Mouse (Mus musculus) adrenal gland, postnatal 36 days (tissue): ENCODE measurements at regions not wholly inside any gene's neighbourhood (a gene's known extent, or its start where the extent isn't known, plus 50 kb on each side); places are given as distances from the start of the nearest gene placed in this dataset.
A peak's percentile ranks its signal among the peaks of the same experiment; 100 is the strongest.

Source experiments
- DNase-seq, 2 experiments: peaks; one replicate each; pipeline ENCODE4 v3.0.0; 2021; ENCODE audit warnings: mixed read lengths in 1 of 2

GRCm38 (mm10) chr11:117538732-117539131 is 54.6 kb downstream of the Gm11733 start:
- no peak for DNase-seq

GRCm38 (mm10) chr11:117540609-117541008 is 56.4 kb downstream of the Gm11733 start:
- no peak for DNase-seq

- peak; percentile 62 to 65 for DNase-seq
These were observed 57.2 kb downstream of the Gm11733 start for GRCm38 (mm10) chr11:117541205-117541884.

GRCm38 (mm10) chr11:117543191-117543590 is 59.0 kb downstream of the Gm11733 start:
- no peak for DNase-seq

DNA sequence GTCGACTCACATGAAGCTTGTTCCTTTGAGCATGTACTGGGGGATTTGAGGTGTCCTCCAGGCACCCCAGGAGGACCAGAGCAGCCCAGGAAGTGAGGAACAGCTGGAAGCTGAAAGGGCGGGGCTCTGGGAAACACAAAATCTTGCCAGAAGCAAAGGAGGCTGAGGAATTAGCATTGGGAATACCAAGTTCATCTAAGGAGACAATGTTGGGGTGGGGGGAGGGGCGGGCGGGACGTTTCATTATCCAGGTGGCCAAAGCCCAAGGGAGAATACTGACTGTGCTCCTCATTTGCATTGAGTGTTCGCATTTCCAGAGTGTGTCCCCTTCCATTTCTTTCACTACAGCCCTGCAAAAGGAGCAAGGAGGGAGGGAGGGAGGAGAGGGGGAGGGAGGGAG is 60.3 kb downstream of the Gm11733 start:
- no peak for DNase-seq

DNA sequence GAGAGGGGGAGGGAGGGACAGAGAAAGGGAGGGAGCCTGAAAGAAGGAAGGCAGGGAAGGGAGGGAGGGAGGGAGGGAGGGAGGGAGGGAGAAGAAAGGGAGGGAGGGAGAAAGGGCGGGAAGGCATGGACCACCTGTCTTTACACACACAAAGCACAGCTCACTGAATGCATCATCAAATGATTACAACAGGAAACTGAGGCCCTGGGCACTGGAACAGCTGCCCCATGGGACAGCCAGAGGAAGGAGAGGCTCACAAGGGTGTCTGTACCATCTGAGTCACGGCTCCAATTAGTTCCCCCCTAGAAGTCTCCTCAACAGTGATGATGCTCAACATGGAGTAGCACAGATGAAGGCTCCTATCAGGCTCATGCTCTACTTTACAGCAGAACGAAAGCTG is 60.8 kb downstream of the Gm11733 start:
- DNase-seq = no peak

DNA sequence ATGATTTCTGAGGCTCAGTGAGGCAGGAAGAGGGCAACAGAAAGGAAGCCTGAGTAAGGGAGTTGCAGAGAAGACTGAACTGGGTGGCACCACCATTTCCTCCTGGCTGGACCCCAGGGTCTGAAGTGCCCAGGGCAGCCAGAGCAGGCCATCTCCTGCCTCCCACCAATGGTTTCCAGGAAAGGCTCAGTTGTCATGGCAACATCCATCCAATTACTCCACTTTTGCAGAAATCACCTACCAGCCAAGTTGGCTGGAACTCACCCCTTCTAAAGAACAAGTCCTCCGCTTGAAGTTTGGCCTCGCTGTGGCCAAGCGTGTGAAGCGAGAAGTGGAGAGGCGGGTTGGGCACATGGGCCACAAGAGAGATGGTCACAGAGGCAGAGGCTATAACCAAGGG is 67.8 kb downstream of the Gm11733 start:
- DNase-seq = no peak

DNA sequence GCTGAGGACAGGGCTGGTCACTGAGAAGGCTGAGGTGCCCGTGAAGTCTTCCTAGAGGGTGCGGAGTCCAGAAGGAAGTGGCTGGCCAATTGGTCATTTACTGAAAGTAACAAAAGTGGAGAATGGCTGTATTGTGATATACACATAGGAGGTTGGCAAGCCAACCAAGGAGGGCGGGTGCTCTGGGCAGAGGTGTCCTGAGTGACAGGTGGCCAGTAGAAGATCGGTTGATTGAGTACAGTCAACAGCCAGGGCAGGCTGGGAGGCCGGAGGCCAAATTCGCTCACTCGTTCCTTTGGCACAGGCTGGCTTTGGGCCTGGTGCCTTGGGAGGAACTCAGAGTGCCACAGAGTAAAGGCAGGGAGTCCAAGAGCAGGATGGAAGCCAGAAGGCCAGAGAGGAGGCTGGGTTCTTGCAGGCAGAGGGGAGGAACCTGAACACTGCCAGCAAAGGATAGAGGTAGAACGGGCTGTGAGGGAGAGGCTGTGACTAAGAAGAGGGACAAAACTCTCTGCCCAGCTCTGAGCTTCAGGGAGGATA is 68.3 kb downstream of the Gm11733 start:
- peak in 1 of 2 experiments; percentile 35 for DNase-seq

GRCm38 (mm10) chr11:117554111-117554510 is 69.9 kb downstream of the Gm11733 start:
- DNase-seq = peak; percentile 26 to 36

GRCm38 (mm10) chr11:117557474-117558381 is 73.6 kb downstream of the Gm11733 start:
- DNase-seq = peak; percentile 35 to 55

- DNase-seq = no peak
These were observed 75.7 kb downstream of the Gm11733 start for GRCm38 (mm10) chr11:117559839-117560238.

GRCm38 (mm10) chr11:117567961-117568605 is 83.9 kb downstream of the Gm11733 start:
- DNase-seq = no peak

DNA sequence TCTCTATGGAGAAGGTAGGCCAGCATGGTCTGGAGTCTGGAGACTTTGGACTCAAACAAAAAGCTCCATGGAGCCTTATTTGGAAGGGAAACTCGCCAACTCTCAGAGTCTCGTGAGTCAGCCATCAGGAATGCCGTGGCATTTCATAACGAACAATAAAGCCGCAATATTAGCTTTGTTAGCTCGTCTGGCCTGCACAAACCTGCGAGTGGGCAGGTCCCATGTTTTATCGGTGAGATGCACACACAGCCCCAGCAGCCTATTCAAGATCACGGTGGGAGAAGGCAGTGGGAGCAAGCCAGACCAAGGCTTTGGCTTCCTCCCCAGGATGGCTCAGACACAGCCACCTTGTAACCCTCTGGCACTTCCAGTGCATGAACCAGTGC is 84.4 kb downstream of the Gm11733 start:
- DNase-seq = peak; percentile 25 to 52

GRCm38 (mm10) chr11:117569566-117570101 is 84.5 kb upstream of the Tnrc6c start:
- DNase-seq = no peak

DNA sequence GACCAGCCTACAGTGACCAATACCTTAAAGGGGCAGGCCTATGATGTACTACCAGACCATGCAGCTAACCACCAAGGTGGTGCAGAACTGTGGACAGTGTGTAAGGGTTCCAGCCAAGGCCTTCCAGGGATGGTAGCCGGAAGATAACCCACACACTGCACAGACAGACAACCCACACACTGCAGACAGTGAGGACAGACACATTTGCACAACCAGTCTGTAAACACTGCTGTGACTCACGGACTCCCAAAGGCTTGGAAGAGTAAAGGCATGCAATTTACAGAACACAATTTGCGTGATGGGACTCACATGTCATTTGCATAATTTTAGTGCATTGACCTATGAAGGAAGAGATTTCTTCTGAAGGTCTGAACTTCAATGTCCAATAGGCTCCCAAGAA is 82.2 kb upstream of the Tnrc6c start:
- DNase-seq = no peak

DNA sequence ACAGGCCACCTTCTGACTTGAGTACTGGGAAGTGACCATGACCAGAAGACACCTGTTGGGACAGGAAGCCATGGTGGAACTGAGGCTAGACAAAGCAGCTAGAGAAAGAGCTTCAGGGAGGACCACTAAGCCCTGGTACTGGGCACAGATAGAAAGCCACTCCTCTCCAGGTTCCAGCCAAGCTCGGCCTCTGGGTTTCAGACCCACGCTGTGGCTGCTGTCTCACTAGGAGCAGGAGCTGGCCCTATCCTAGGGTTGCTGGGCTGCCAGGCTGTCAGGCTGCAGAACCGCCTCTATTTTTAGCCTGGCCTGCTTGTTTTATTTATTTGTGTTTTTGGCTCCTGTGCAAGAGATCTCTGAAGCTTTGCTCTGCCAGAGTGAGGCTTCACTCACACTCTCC is 79.4 kb upstream of the Tnrc6c start:
- DNase-seq = peak; percentile 25

DNA sequence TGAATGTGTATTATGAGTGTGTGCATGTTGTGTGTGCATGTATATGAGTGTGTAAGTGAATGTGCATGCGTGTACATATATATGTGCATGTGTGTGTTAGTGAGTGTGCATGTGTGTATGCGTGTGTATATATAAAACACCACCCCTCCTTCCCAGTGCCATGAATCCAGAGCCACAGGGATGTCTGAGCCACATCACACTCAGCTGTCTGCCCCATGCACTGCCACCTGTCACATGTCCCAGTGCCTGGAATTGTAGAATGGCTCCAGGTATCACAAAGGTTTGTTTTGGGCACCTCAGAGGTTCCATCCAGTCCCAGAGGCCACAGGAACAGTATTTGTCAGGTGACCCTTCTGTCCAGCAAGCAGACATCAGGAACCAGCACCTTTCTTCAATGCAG is 75.0 kb upstream of the Tnrc6c start:
- no peak for DNase-seq

DNA sequence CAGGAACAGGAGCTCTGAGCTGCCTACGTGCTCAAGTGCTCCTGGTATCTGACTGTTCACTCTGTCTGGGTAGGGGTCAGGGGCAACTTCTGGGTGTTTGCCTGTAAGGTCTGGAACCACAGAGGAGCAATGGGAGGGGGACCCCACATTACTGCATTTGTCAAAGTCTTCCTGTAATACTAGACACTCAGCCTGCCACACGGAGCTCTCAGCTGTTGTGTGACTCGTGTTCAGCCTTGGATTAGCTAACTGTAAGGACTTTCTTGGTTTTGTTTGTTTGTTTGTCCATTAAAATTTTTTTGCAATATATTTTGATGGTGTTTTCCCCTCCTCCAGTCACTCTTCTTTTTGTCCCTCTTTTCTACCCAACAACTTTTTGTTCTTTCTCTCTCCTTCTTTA is 74.4 kb upstream of the Tnrc6c start:
- DNase-seq = no peak

- no peak for DNase-seq
These were observed 70.6 kb upstream of the Tnrc6c start for GRCm38 (mm10) chr11:117583478-117583877.

DNA sequence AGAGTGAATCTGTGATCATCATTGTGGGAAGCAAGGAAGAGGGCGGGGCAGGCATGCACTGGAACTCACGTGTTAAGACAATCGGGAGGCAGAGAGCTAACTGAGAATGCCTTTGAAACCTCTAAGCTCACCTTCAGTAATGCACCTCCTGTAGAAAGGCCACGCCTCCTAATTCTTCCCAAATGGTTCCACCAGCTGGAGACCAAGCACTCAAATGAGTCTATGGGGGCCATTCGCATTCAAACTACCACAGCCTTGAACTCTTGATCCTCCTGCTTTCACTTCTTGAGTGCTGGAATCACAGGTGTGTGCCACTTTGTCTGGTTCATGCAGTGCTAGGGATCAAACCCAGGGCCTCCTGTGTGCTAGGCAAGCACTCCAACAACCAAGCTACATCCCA is 68.5 kb upstream of the Tnrc6c start:
- no peak for DNase-seq

GRCm38 (mm10) chr11:117586063-117586462 is 68.0 kb upstream of the Tnrc6c start:
- no peak for DNase-seq

DNA sequence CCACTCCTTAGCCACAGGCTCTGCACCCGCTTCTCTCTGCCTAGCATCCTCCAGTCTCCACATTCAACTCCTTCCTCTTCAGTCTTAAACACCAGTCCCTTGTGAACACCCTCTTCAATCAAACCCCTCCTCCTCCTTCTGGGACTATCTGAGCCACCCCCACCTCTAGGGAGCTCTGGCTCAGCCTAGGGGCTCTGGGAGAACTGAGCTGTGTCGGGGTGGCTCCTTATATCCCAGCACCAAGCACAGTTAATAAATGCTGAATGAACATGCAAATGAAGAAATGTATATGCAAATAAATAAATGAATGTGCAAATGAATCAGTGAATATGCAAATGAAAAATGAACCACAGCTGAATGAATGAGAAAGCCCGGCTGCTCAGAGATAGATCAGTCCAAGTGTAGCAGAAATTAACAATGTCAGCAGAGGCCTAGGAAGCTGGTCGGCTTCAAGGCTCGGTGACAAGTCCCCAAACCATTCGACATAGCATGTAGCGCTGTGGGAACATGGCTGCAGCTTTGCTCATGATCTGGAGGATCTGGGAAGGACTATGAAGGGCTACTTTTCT is 67.1 kb upstream of the Tnrc6c start:
- no peak for DNase-seq
